Mouse (Mus musculus) myocyte (in vitro differentiated cells): ENCODE results near the gene Rae1. TPM values are rescaled to one million over a fixed set of nuclear protein-coding genes. Genes with fewer than 3 reads are reported as not detected.

Source experiments
- H3K27me3 ChIP-seq: one replicate; pipeline ENCODE4 v1.6.1; 2011; ENCODE audit not compliant: control insufficient read depth, insufficient read depth, insufficient read length
- H3K36me3 ChIP-seq: one replicate; pipeline ENCODE4 v1.6.1; 2011; ENCODE audit not compliant: control insufficient read depth, insufficient read depth
- H3K4me2 ChIP-seq: one replicate; pipeline ENCODE4 v1.6.1; 2011; ENCODE audit warnings: low read depth, control low read depth
- H3K4me3 ChIP-seq: one replicate; pipeline ENCODE4 v1.5.1; 2011; ENCODE audit warnings: mild to moderate bottlenecking, control low read depth, moderate library complexity
- H3K79me2 ChIP-seq: one replicate; pipeline ENCODE4 v1.6.1; 2011; ENCODE audit not compliant: control insufficient read depth, insufficient read depth
- H3ac ChIP-seq: one replicate; pipeline ENCODE4 v1.6.1; 2011; ENCODE audit not compliant: control insufficient read depth, insufficient read length
- CEBPB ChIP-seq: IDR thresholded peaks from 2 replicates; pipeline ENCODE4 v1.6.1; 2011; ENCODE audit warnings: mild to moderate bottlenecking, moderate library complexity; ENCODE audit not compliant: poor library complexity, insufficient read depth, severe bottlenecking
- E2F4 ChIP-seq: IDR thresholded peaks from one replicate; pipeline ENCODE4 v1.6.1; 2011; ENCODE audit warnings: mild to moderate bottlenecking, control low read depth, moderate library complexity; ENCODE audit not compliant: insufficient read depth
- MAX ChIP-seq: IDR thresholded peaks from one replicate; pipeline ENCODE4 v1.6.1; 2011; ENCODE audit warnings: low read depth, mild to moderate bottlenecking, control low read depth
- MYOD1 ChIP-seq, 3 experiments: IDR thresholded peaks; one replicate each; pipeline ENCODE4 v1.6.1; 2011; ENCODE audit warnings: control low read depth in 2 of 3, low read depth in 2 of 3, mild to moderate bottlenecking in 2 of 3, moderate library complexity in 1 of 3; ENCODE audit not compliant: insufficient read length in 2 of 3, control insufficient read depth in 1 of 3
- MYOG ChIP-seq, 3 experiments: IDR thresholded peaks; one replicate each; pipeline ENCODE4 v1.6.1; 2011; ENCODE audit warnings: control low read depth in 2 of 3, low read depth in 2 of 3, mild to moderate bottlenecking in 2 of 3; ENCODE audit not compliant: insufficient read length in 2 of 3, control insufficient read depth in 1 of 3, insufficient read depth in 1 of 3
- POLR2A ChIP-seq: IDR thresholded peaks from one replicate; pipeline ENCODE4 v1.6.1; 2011; ENCODE audit warnings: low read depth, mild to moderate bottlenecking, control low read depth, moderate library complexity; ENCODE audit not compliant: insufficient read length
- POLR2AphosphoS2 ChIP-seq: IDR thresholded peaks from one replicate; pipeline ENCODE4 v1.6.1; 2011; ENCODE audit warnings: low read depth, control low read depth; ENCODE audit not compliant: insufficient read length
- REST ChIP-seq: IDR thresholded peaks from one replicate; pipeline ENCODE4 v1.6.1; 2011; ENCODE audit warnings: mild to moderate bottlenecking, control low read depth, moderate library complexity; ENCODE audit not compliant: insufficient read depth, insufficient read length
- SRF ChIP-seq: IDR thresholded peaks from one replicate; pipeline ENCODE4 v1.6.1; 2011; ENCODE audit warnings: low read depth; ENCODE audit not compliant: control insufficient read depth, insufficient read length
- TCF12 ChIP-seq: IDR thresholded peaks from one replicate; pipeline ENCODE4 v1.6.1; 2011; ENCODE audit warnings: mild to moderate bottlenecking, control low read depth; ENCODE audit not compliant: poor library complexity, insufficient read depth, severe bottlenecking
- TCF3 ChIP-seq: IDR thresholded peaks from one replicate; pipeline ENCODE4 v1.6.1; 2011; ENCODE audit warnings: low read depth, control low read depth; ENCODE audit not compliant: insufficient read length
- USF1 ChIP-seq: IDR thresholded peaks from one replicate; pipeline ENCODE4 v1.6.1; 2011; ENCODE audit warnings: low read depth, mild to moderate bottlenecking, control low read depth, moderate library complexity
- polyA plus RNA-seq: library from polyadenylated mRNA; unstranded; fragments of >200 nt; fragmentation: generic; extraction: Trizol; gene quantifications from one replicate; pipeline ENCODE4 v1.2.1, GENCODE M21; 2012; ENCODE audit warnings: missing spikeins

The Rae1 gene
- polyA plus RNA-seq, 1 experiment, result 68.4 TPM

DNA sequence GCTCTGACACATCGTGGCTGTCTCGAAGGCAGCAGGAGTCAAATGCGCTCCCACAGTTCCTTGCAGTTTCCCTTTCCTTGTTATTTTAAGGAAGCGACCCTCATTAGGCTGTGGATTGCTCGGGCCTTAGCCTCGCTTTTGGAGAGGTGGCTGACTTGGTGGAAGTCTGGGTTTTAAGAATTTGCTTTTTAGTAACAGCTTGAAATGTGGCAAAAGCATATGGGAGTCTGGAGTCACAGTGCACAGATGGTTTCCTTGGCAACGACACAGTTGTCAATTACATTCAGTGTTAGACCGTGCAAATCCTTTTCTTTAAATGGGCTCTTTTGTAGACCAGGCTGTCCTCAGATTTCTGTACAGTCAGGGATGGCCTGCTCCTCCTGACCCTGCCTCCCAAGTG lies 1.0 kb downstream of the Rae1 start:
- Histone ChIP-seq H3K79me2 (peaks cover 27% of the 10 kb centered on the region), H3K4me2 (peak overlapping the region; percentile 89), H3K27me3 (no peaks in the 10 kb centered on the region), H3K36me3 (peaks cover 11% of the 10 kb centered on the region), H3ac (peak overlapping the region; percentile 87), H3K4me3 (peak overlapping the region; percentile 51)
- TF ChIP-seq POLR2A (no peak), TCF3 (no peak), TCF12 (no peak), REST (no peak), POLR2AphosphoS2 (no peak), USF1 (no peak), MAX (no peak), SRF (no peak), E2F4 (no peak), CEBPB (no peak), MYOD1 (IDR thresholded peaks at IDR 0.05; ENCODE audit: control insufficient read depth in 1 of 3, insufficient read length in 2 of 3, low read depth in 2 of 3) (no peak), MYOG (IDR thresholded peaks at IDR 0.05; ENCODE audit: control insufficient read depth in 1 of 3, insufficient read depth in 1 of 3, insufficient read length in 2 of 3, low read depth in 2 of 3) (no peak)

DNA sequence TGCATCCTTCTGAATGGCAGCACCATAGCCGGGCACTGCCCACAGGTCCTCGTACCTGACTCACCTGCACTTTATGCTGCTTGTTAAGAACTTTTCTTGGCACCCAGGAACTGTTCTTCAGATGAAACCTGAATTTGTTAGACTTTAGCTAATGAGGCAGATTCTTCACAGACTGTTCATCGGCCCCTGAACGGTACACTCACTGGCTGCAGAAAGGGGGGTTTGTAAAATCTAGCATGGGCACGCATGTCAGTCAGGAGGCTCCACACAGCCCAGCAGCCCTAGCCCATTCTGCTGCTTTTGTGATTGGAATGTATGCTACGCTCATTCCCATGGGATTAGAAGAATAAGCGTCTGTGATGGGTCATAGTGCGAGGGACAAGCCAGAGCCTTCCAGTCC lies 3.8 kb downstream of the Rae1 start:
- H3K27me3 ChIP-seq, result no peaks in the 10 kb centered on the region
- no peak overlapping the region for H3K4me3 ChIP-seq
- H3K36me3 ChIP-seq, result peaks cover 30% of the 10 kb centered on the region
- H3ac ChIP-seq, result no peak overlapping the region
- no peak overlapping the region for H3K4me2 ChIP-seq
- peaks cover 27% of the 10 kb centered on the region for H3K79me2 ChIP-seq
- TF ChIP-seq REST (no peak), POLR2AphosphoS2 (no peak), MYOG (IDR thresholded peaks at IDR 0.05; ENCODE audit: control insufficient read depth in 1 of 3, insufficient read depth in 1 of 3, insufficient read length in 2 of 3, low read depth in 2 of 3) (no peak), USF1 (no peak), MYOD1 (IDR thresholded peaks at IDR 0.05; ENCODE audit: control insufficient read depth in 1 of 3, insufficient read length in 2 of 3, low read depth in 2 of 3) (no peak), TCF3 (no peak), TCF12 (no peak), MAX (no peak), SRF (no peak), POLR2A (no peak), CEBPB (no peak), E2F4 (no peak)

DNA sequence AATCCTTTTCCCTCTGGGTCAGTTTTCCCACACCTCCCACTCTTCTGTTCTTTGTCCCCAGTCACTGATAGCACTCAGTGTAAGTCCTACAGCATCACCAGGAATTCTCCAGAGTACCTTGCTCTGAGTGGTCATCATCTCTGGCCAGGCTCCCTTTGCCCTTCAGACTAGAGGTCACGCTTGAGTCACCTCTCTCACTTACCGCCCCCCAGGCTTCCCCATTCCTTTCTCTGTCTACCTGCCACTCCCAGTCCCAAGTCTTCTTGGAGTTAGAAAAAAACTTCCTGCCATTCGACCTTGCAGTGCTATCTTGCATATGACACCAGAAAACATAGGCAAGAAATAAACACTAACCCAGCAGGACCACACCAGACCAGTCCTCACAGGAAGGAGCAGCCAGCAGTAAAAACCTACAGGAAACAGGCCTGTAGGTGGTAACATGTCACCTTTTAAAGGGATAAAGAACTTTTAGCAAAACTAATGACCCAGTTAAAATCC lies 10.4 kb downstream of the Rae1 start:
- no peaks in the 10 kb centered on the region for H3K79me2 ChIP-seq
- peaks cover 53% of the 10 kb centered on the region for H3K36me3 ChIP-seq
- H3K4me2 ChIP-seq, result no peak overlapping the region
- TF ChIP-seq REST (no peak), POLR2A (no peak), MYOG (IDR thresholded peaks at IDR 0.05; ENCODE audit: control insufficient read depth in 1 of 3, insufficient read depth in 1 of 3, insufficient read length in 2 of 3, low read depth in 2 of 3) (no peak), SRF (no peak), CEBPB (no peak)
- H3ac ChIP-seq, result no peak overlapping the region
- no peaks in the 10 kb centered on the region for H3K27me3 ChIP-seq
- no peak overlapping the region for H3K4me3 ChIP-seq

DNA sequence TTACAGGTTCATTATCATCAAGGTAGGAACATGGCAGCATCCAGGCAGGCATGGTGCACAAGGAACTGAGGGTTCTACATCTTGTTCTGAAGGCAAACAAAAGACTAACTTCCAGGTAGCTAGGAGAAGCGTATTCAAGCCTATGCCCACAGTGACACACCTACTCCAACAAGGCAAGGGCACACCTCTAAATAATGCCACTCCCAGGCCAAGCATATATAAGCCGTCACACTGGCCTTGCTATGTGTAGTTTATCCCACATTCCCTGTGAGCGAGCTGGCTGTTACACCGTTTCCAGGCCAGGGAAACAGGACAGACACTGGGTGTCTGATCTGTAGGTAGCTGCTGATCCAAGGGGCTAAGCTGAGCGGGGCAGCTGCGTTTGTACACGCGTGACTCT lies 11.5 kb downstream of the Rae1 start:
- H3ac ChIP-seq, result no peak overlapping the region
- H3K36me3 ChIP-seq, result peaks cover 48% of the 10 kb centered on the region
- no peaks in the 10 kb centered on the region for H3K79me2 ChIP-seq
- H3K27me3 ChIP-seq, result no peaks in the 10 kb centered on the region
- no peak for TF ChIP-seq MAX
- TF ChIP-seq POLR2AphosphoS2, result no peak
- TF ChIP-seq POLR2A, result no peak
- TF ChIP-seq REST, result no peak
- no peak for TF ChIP-seq MYOD1 (IDR thresholded peaks at IDR 0.05; ENCODE audit: control insufficient read depth in 1 of 3, insufficient read length in 2 of 3, low read depth in 2 of 3)
- no peak for TF ChIP-seq USF1
- no peak for TF ChIP-seq TCF3
- TF ChIP-seq CEBPB, result no peak
- no peak for TF ChIP-seq TCF12
- no peak for TF ChIP-seq SRF
- no peak for TF ChIP-seq MYOG (IDR thresholded peaks at IDR 0.05; ENCODE audit: control insufficient read depth in 1 of 3, insufficient read depth in 1 of 3, insufficient read length in 2 of 3, low read depth in 2 of 3)
- no peak for TF ChIP-seq E2F4
- H3K4me2 ChIP-seq, result no peak overlapping the region
- no peak overlapping the region for H3K4me3 ChIP-seq
